ENCODE assay signal across 8 mouse cellular contexts in genomic region chr12:80691671-80692091, GRCm38 (mm10). TPM values are rescaled to one million over a fixed set of nuclear protein-coding genes. Genes with fewer than 3 reads are reported as not detected.
DNase-seq lines count a peak whose midpoint lies in the region; ATAC-seq lines count a peak whose summit lies in the region.

No protein-coding gene starts in this region.

- peak; percentile 56 for DNase-seq in 3T3-L1 (ENCODE audit: low read depth, low spot score)
- DNase-seq in ES-CJ7 (ENCODE audit: low read depth, low spot score), result peak; percentile 16
- no peak for DNase-seq in thymus, postnatal 14 days
- no peak for DNase-seq in layer of hippocampus, adult 9-11 months
- DNase-seq in right cerebral cortex, postnatal 14 days, result no peak

- no peaks in the 10 kb centered on the region for H3K9me3 ChIP-seq in hindbrain, embryonic 15.5 days
- H3K9me3 ChIP-seq in liver, embryonic 12.5 days (replicated peaks), result no peaks in the 10 kb centered on the region
- no peaks in the 10 kb centered on the region for H3K9me3 ChIP-seq in stomach, embryonic 15.5 days

- H3K27ac ChIP-seq in hindbrain, embryonic 15.5 days (replicated peaks), result no peak overlapping the region
- H3K27ac ChIP-seq in liver, embryonic 12.5 days, result no peak overlapping the region
- no peak overlapping the region for H3K27ac ChIP-seq in stomach, embryonic 15.5 days

- H3K4me3 ChIP-seq in hindbrain, embryonic 15.5 days, result peak overlapping the region; percentile 41
- no peak overlapping the region for H3K4me3 ChIP-seq in liver, embryonic 12.5 days
- peak overlapping the region; percentile 47 for H3K4me3 ChIP-seq in stomach, embryonic 15.5 days (replicated peaks)

- no peaks in the 10 kb centered on the region for H3K36me3 ChIP-seq in hindbrain, embryonic 15.5 days
- no peaks in the 10 kb centered on the region for H3K36me3 ChIP-seq in liver, embryonic 12.5 days
- H3K36me3 ChIP-seq in stomach, embryonic 15.5 days, result no peaks in the 10 kb centered on the region

- H3K9ac ChIP-seq in hindbrain, embryonic 15.5 days, result no peak overlapping the region
- H3K9ac ChIP-seq in liver, embryonic 12.5 days, result no peak overlapping the region
- H3K9ac ChIP-seq in stomach, embryonic 15.5 days, result no peak overlapping the region

- peaks cover 21% of the 10 kb centered on the region for H3K4me1 ChIP-seq in hindbrain, embryonic 15.5 days (replicated peaks)
- H3K4me1 ChIP-seq in liver, embryonic 12.5 days, result peaks cover 24% of the 10 kb centered on the region
- peaks cover 17% of the 10 kb centered on the region for H3K4me1 ChIP-seq in stomach, embryonic 15.5 days

- WGBS in hindbrain, embryonic 15.5 days, result 14% methylated on average over 12 of the region's 12 CpGs
- WGBS in liver, embryonic 12.5 days (ENCODE audit: insufficient replicate concordance), result 17% methylated on average over 12 of the region's 12 CpGs
- 19% methylated on average over 12 of the region's 12 CpGs for WGBS in stomach, embryonic 15.5 days

- H3K27me3 ChIP-seq in hindbrain, embryonic 15.5 days, result peaks cover 48% of the 10 kb centered on the region
- peaks cover 78% of the 10 kb centered on the region for H3K27me3 ChIP-seq in liver, embryonic 12.5 days (replicated peaks)
- peaks cover 28% of the 10 kb centered on the region for H3K27me3 ChIP-seq in stomach, embryonic 15.5 days (replicated peaks)

- no peak for ATAC-seq in hindbrain, embryonic 15.5 days (ENCODE audit: low FRiP score, low read depth)
- no peak for ATAC-seq in liver, embryonic 12.5 days
- no peak for ATAC-seq in stomach, embryonic 15.5 days (ENCODE audit: insufficient read depth, low FRiP score, low read depth)

- H3K4me2 ChIP-seq in hindbrain, embryonic 15.5 days, result peak overlapping the region; percentile 60
- H3K4me2 ChIP-seq in liver, embryonic 12.5 days, result 0 out of 2 replicates have a peak overlapping the region, but pooled peaks have one; percentile 72
- H3K4me2 ChIP-seq in stomach, embryonic 15.5 days, result peak overlapping the region; percentile 83

RNA-seq across cellular contexts. Expression of gene Plekhd1, which starts 0.7 kb away (rescaled TPM):
- 6.4 and 6.5 TPM in 2 replicates for polyA plus RNA-seq in hindbrain, embryonic 15.5 days (2015; fragmentation: Nextera tagmentation; extraction: Ambion mirVana)
- 0.44 and 0.66 TPM in 2 replicates for polyA plus RNA-seq in liver, embryonic 12.5 days (2016; fragmentation: Nextera tagmentation; extraction: Ambion mirVana)
- 5.6 and 6.9 TPM in 2 replicates for polyA plus RNA-seq in stomach, embryonic 15.5 days (2015; fragmentation: Nextera tagmentation; extraction: Ambion mirVana)

RNA-seq across cellular contexts. Expression of gene Erh, which starts 47.5 kb away (rescaled TPM):
- polyA plus RNA-seq in hindbrain, embryonic 15.5 days (2015; fragmentation: Nextera tagmentation; extraction: Ambion mirVana), result 270 and 289 TPM in 2 replicates
- 188 and 195 TPM in 2 replicates for polyA plus RNA-seq in liver, embryonic 12.5 days (2016; fragmentation: Nextera tagmentation; extraction: Ambion mirVana)
- 258 and 269 TPM in 2 replicates for polyA plus RNA-seq in stomach, embryonic 15.5 days (2015; fragmentation: Nextera tagmentation; extraction: Ambion mirVana)

RNA-seq across cellular contexts. Expression of gene Slc39a9, which starts 48.0 kb away (rescaled TPM):
- polyA plus RNA-seq in hindbrain, embryonic 15.5 days (2015; fragmentation: Nextera tagmentation; extraction: Ambion mirVana), result 25.0 and 25.7 TPM in 2 replicates
- polyA plus RNA-seq in liver, embryonic 12.5 days (2016; fragmentation: Nextera tagmentation; extraction: Ambion mirVana), result 15.3 and 15.7 TPM in 2 replicates
- 24.4 and 27.7 TPM in 2 replicates for polyA plus RNA-seq in stomach, embryonic 15.5 days (2015; fragmentation: Nextera tagmentation; extraction: Ambion mirVana)

Comparison
In these comparisons a context has a peak if more than half of its experiments do, and no peak if none do; other contexts are left out.
1. DNase-seq: peak in 3T3-L1 (single experiment) and ES-CJ7 (single experiment); none in thymus, postnatal 14 days (single experiment), layer of hippocampus, adult 9-11 months (single experiment) and right cerebral cortex, postnatal 14 days (single experiment).
2. Peak in every context shown above with its lines, with median percentiles within 50 percentile points of each other: H3K4me2 ChIP-seq.